Mouse (Mus musculus) olfactory bulb, adult 2 months (tissue): ENCODE measurements around the gene Zfp454. TPM values are rescaled to one million over a fixed set of nuclear protein-coding genes. Genes with fewer than 3 reads are reported as not detected.
A peak's percentile ranks its signal among the peaks of the same experiment; 100 is the strongest.

ENCODE experiments used
- H3K27ac ChIP-seq: fragments of 200-500 bp; 2 replicates; pipeline ENCODE4 v1.5.1; 2012; ENCODE audit warnings: low read depth, low read length; ENCODE audit not compliant: insufficient read depth
- H3K4me1 ChIP-seq: fragments of 200-500 bp; 2 replicates; pipeline ENCODE4 v1.6.1; 2012; ENCODE audit warnings: low read length; ENCODE audit not compliant: control insufficient read depth, insufficient read depth
- H3K4me3 ChIP-seq: fragments of 200-500 bp; 2 replicates; pipeline ENCODE4 v1.5.1; 2012; ENCODE audit warnings: mild to moderate bottlenecking, low read depth, low read length, moderate library complexity; ENCODE audit not compliant: insufficient read depth
- CTCF ChIP-seq: fragments of 200-500 bp; IDR thresholded peaks from 2 replicates; pipeline ENCODE4 v1.5.1; 2012; ENCODE audit warnings: low read depth, mild to moderate bottlenecking, low read length, moderate library complexity; ENCODE audit not compliant: insufficient read depth
- POLR2A ChIP-seq: fragments of 200-500 bp; IDR thresholded peaks from 2 replicates; pipeline ENCODE4 v1.6.1; 2012; ENCODE audit warnings: mild to moderate bottlenecking, low read depth, low read length, moderate library complexity; ENCODE audit not compliant: insufficient read depth
- WGBS: fragments of 180-500 bp; shearing (Covaris S2); methylation state at CpG from one replicate; pipeline ENCODE4 v1.1.7; 2018; 5-methylcytosine and 5-hydroxymethylcytosine counted together
- polyA plus RNA-seq: library from polyadenylated mRNA; stranded (reverse); fragments of >200 nt; gene quantifications from 2 replicates; pipeline ENCODE4 v1.2.4, GENCODE M21; 2012; ENCODE audit warnings: low replicate concordance; ENCODE audit not compliant: missing spikeins, insufficient read depth, insufficient read length

Zfp454 gene
- polyA plus RNA-seq, 1 experiment: not detected

GRCm38 (mm10) chr11:50848520-50849137 is 38.8 kb downstream of the Zfp454 start:
- Histone ChIP-seq H3K4me1 (peaks cover 11% of the 10 kb centered on the region), H3K4me3 (no peak overlapping the region), H3K27ac (no peak overlapping the region)
- no peak for TF ChIP-seq CTCF
- TF ChIP-seq POLR2A: no peak
- WGBS: 54% methylated on average over 3 of the region's 3 CpGs

GRCm38 (mm10) chr11:50847047-50847446 is 40.4 kb downstream of the Zfp454 start:
- Histone ChIP-seq H3K4me1 (peaks cover 11% of the 10 kb centered on the region), H3K27ac (no peak overlapping the region), H3K4me3 (no peak overlapping the region)
- 58% methylated on average over 5 of the region's 5 CpGs for WGBS
- TF ChIP-seq POLR2A: no peak
- no peak for TF ChIP-seq CTCF

- WGBS: 93% methylated on average over 3 of the region's 3 CpGs
- TF ChIP-seq CTCF (no peak), POLR2A (no peak)
- Histone ChIP-seq H3K27ac (no peak overlapping the region), H3K4me3 (no peak overlapping the region), H3K4me1 (peaks cover 5% of the 10 kb centered on the region)
Measured at GRCm38 (mm10) chr11:50845951-50846350, 41.5 kb downstream of the Zfp454 start.

- 8% methylated on average over 22 of the region's 22 CpGs for WGBS
- H3K4me3 ChIP-seq: peak within 1 kb of the TSS; percentile 61
- H3K27ac ChIP-seq: 0 out of 2 replicates have a peak within 1 kb of the TSS, but pooled peaks have one; percentile 13
- TF ChIP-seq POLR2A: peak; percentile 75
- no peak for TF ChIP-seq CTCF
- peaks cover 4% of the 10 kb centered on the region for H3K4me1 ChIP-seq
Measured at GRCm38 (mm10) chr11:50841023-50841735, 46.3 kb downstream of the Zfp454 start, which contains the start of gene Zfp879. Gene Zfp879 (minus strand): TSS chr11:50841552.

GRCm38 (mm10) chr11:50835727-50836126 is 51.7 kb downstream of the Zfp454 start:
- WGBS: 89% methylated on average over 4 of the region's 4 CpGs

DNA sequence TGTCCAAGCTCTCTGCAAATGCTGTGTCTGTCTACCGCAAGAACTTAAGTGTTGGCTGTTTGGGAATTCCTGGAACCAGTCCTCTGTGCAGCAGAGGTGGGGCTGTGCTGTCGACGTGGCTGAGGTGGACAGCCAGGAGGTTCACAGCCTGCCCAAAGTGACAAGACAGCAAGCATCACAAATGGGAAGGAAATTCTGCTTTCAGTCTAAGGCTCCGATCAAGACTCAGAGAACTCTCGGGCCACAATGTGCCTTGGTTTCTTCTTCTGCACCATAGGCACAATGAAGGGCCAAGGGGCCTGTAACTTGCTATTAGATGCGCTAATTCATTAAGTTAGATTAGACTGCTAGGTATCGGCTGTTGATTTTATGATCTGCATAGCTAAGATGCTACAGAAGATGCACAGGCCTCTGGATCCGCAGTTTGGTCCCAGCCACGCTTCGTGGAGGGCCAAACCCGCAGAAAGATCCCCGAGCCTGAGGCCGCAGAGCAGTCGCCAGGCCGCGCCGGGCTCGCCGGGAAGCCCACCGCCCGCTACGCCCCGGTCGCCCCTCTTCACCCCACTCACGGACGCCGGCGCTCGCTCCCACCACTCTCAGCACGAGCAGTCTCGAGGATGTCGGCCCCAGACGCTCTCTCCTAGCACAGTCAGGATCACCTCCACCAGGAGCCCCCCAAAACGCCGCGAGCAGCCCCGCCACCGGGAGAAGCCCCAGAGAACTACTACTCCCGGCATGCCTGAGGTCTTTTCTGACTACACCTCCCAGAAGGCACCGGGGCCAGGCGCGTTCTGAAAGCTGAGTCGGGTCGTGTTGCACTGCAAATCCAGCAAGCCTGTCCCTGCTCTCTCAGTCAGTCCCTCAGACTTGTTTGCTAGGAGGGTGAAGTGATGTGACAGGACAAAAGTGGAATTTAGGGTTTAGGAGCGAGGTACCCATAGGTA is 60.2 kb downstream of the Zfp454 start, which contains the start of gene Zfp354c:
Gene Zfp354c, minus strand, starts transcription at position 715 of the 944 bp plus-strand sequence.
- TF ChIP-seq POLR2A (0 out of 2 replicates have a peak, but pooled peaks have one; percentile 36), CTCF (no peak)
- no peaks in the 10 kb centered on the region for H3K4me1 ChIP-seq
- peak within 1 kb of the TSS; percentile 85 for H3K4me3 ChIP-seq
- H3K27ac ChIP-seq: no peak within 1 kb of the TSS
- WGBS: 1% methylated on average over 45 of the region's 45 CpGs

More at GRCm38 (mm10) chr11:50835727-50836126, 51.7 kb downstream of the Zfp454 start:
- H3K4me1 ChIP-seq: peaks cover 4% of the 10 kb centered on the region
- H3K27ac ChIP-seq: no peak overlapping the region
- no peak overlapping the region for H3K4me3 ChIP-seq
- TF ChIP-seq POLR2A (no peak), CTCF (no peak)

- no peaks in the 10 kb centered on the region for H3K4me1 ChIP-seq
- no peak for TF ChIP-seq CTCF
- no peak for TF ChIP-seq POLR2A
- H3K27ac ChIP-seq: no peak overlapping the region
- 33% methylated on average over 2 of the region's 2 CpGs for WGBS
- no peak overlapping the region for H3K4me3 ChIP-seq
Measured at GRCm38 (mm10) chr11:50826214-50826613, 61.2 kb downstream of the Zfp454 start.

Other genes with a start within 250 kb of the Zfp454 start
- gene Zfp354c, start 59.9 kb downstream of the Zfp454 start, polyA plus RNA-seq: not detected in 2 replicates
- gene Zfp879, start 46.1 kb downstream of the Zfp454 start, polyA plus RNA-seq: not detected in 2 replicates
- not detected in 2 replicates for gene Grm6, start 37.0 kb downstream of the Zfp454 start, polyA plus RNA-seq
- not detected in 2 replicates for gene Zfp2, start 28.5 kb upstream of the Zfp454 start, polyA plus RNA-seq
- gene Zfp354b, start 44.0 kb upstream of the Zfp454 start, polyA plus RNA-seq: not detected in 2 replicates
- gene 4933414I15Rik, start 56.1 kb upstream of the Zfp454 start, polyA plus RNA-seq: not detected in 2 replicates
- not detected in 2 replicates for gene Prop1, start 66.1 kb upstream of the Zfp454 start, polyA plus RNA-seq
- not detected in 2 replicates for gene Olfr1378, start 78.9 kb upstream of the Zfp454 start, polyA plus RNA-seq
- not detected in 2 replicates for gene Olfr1377, start 94.3 kb upstream of the Zfp454 start, polyA plus RNA-seq
- gene Olfr51, start 115.9 kb upstream of the Zfp454 start, polyA plus RNA-seq: not detected in 2 replicates
- not detected in 2 replicates for gene Olfr54, start 126.6 kb upstream of the Zfp454 start, polyA plus RNA-seq
- gene Olfr1375, start 160.5 kb upstream of the Zfp454 start, polyA plus RNA-seq: not detected in 2 replicates
- not detected in 2 replicates for gene Zfp354a, start 171.6 kb upstream of the Zfp454 start, polyA plus RNA-seq